Mouse (Mus musculus) heart, adult 8-10 months (tissue): Measurements from ENCODE around the gene L3mbtl2. TPM values are rescaled to one million over a fixed set of nuclear protein-coding genes. Genes with fewer than 3 reads are reported as not detected.

ENCODE experiments used
- DNase-seq: peaks from one replicate; pipeline ENCODE4 v3.0.0; 2022; ENCODE audit warnings: low spot score
- total RNA-seq, 4 experiments: library from RNA; stranded (reverse); gene quantifications; 2 replicates each; pipeline ENCODE4 v1.2.4; 2022

L3mbtl2 gene
- total RNA-seq, 4 experiments from 2014 or later = 10.6 to 17.0 (median 12.9) TPM

- no peak for DNase-seq
Measured at GRCm38 (mm10) chr15:81708991-81709390, 45.3 kb downstream of the L3mbtl2 start.

GRCm38 (mm10) chr15:81709686-81710085 lies 46.0 kb downstream of the L3mbtl2 start:
- DNase-seq = no peak

- no peak for DNase-seq
Measured at GRCm38 (mm10) chr15:81710801-81711200, 47.1 kb downstream of the L3mbtl2 start.

- no peak for DNase-seq
Measured at GRCm38 (mm10) chr15:81713742-81714141, 50.1 kb downstream of the L3mbtl2 start.

GRCm38 (mm10) chr15:81718336-81719138 lies 54.8 kb downstream of the L3mbtl2 start:
- no peak for DNase-seq

- DNase-seq = no peak
Measured at GRCm38 (mm10) chr15:81719139-81719531, 55.4 kb downstream of the L3mbtl2 start.

- DNase-seq = no peak
Measured at GRCm38 (mm10) chr15:81722361-81722760, 58.7 kb downstream of the L3mbtl2 start.

GRCm38 (mm10) chr15:81723653-81724052 lies 60.0 kb downstream of the L3mbtl2 start:
- no peak for DNase-seq

- no peak for DNase-seq
Measured at GRCm38 (mm10) chr15:81725965-81726364, 62.3 kb downstream of the L3mbtl2 start.

- no peak for DNase-seq
Measured at GRCm38 (mm10) chr15:81729241-81729791, 65.6 kb downstream of the L3mbtl2 start.

- DNase-seq = peak; percentile 99
Measured at GRCm38 (mm10) chr15:81729792-81730635, 66.3 kb downstream of the L3mbtl2 start.

GRCm38 (mm10) chr15:81735075-81735474 lies 71.4 kb downstream of the L3mbtl2 start:
- DNase-seq = no peak

Other genes starting within 250 kb of the L3mbtl2 start
- 100 to 1,000 TPM; 105 to 114 (median 113) TPM for gene Rbx1, start 197.6 kb upstream of the L3mbtl2 start, total RNA-seq
- 10 to 100 TPM; 40.2 to 48.8 (median 46.7) TPM for gene Ep300, start 78.5 kb upstream of the L3mbtl2 start, total RNA-seq
- gene Chadl, start 33.4 kb downstream of the L3mbtl2 start, total RNA-seq = 1 to 10 TPM in 3 of 4 experiments, under 1 TPM in 1; 0.66 to 2.6 (median 1.3) TPM
- gene Zc3h7b, start 81.2 kb downstream of the L3mbtl2 start, total RNA-seq = 10 to 100 TPM; 61.4 to 72.3 (median 65.5) TPM
- 10 to 100 TPM; 25.4 to 28.6 (median 27.1) TPM for gene Rangap1, start 81.6 kb downstream of the L3mbtl2 start, total RNA-seq
- gene Tef, start 138.5 kb downstream of the L3mbtl2 start, total RNA-seq = 100 to 1,000 TPM; 125 to 157 (median 155) TPM
- 100 to 1,000 TPM in 1 of 4 experiments, 10 to 100 TPM in 3; 50.6 to 129 (median 74.7) TPM for gene Tob2, start 194.9 kb downstream of the L3mbtl2 start, total RNA-seq
- 10 to 100 TPM; 31.9 to 39.3 (median 33.9) TPM for gene Phf5a, start 208.0 kb downstream of the L3mbtl2 start, total RNA-seq
- 1,000 to 10,000 TPM; 2,119 to 2,448 (median 2,260) TPM for gene Aco2, start 208.4 kb downstream of the L3mbtl2 start, total RNA-seq